Mouse (Mus musculus): ENCODE results near the gene Eif3d.
"Not testable (repeated sequence)": the region's sequence is repeated elsewhere in the genome, so short reads cannot be mapped to it uniquely, and the experiment has no call there.

Gene Eif3d

DNA sequence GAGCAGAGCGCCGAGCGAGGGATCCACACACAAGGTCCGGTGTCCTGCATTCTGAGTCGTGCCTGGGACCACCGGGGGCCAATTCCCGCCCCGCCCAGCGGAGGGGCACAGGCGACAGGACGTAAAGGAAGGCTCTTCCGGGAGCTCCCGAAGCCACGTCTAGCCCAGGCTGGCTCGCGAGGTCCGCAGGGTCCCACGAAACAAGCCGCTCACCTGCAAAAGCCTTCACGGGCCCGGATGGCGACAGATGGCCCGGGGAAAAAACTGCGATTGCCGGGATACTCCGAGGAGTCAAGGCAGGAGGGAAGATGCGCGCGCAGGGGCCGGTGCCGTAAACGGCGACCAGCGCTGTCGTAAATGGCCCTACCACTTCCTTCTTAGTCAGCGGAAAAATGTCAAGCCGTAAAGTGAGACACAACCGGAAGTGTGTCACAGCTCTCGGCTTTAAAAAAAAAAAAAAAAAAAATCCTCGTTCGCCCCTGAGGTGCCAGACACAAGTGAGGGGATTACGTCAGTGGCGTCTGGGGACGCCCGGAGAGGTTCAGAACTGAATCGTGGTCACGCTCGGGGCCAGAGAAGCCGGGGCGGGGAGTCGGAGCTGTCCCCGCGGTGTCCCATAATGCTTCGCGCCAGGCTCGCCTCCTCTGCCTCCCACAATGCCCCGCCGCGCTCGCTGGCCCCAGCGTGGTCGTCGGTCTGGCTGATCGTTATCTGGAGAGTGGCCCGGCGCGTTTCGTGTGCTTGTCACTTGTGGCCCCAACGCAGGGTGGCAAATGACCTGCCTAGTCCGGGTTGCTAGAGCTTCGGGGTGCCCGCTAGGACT lies at the start of gene Eif3d:
TSS of gene Eif3d (minus strand) at position 344 of the 823 bp plus-strand sequence.
- peak; percentile 97 to 99 for DNase-seq

- no peak for DNase-seq
Observed at GRCm38 (mm10) chr15:78014046-78014445, 43.4 kb upstream of the Eif3d start.

- DNase-seq: not testable (repeated sequence)
Observed at GRCm38 (mm10) chr15:78008206-78008605, 37.6 kb upstream of the Eif3d start.

DNA sequence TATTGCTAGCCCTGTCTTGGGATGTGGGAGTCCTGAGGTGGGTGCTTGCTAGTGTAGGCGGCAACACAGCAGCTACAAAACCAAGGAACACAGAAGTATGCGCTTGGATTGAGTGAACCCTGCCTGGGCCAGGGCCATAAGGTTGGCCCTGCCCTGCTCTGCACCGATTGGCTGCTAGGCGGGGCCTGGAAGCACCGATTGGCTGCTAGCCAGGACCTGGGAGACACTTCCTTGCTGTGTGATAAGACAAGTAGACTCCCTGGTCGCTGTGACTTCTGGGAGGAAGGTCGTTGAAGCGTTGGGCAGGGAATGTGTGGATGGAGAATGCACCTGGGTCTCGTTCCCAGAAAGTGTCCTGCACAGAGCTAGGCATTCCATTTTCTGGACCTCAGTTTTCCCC lies 33.3 kb upstream of the Eif3d start:
- DNase-seq: peak in 1 of 2 experiments; percentile 8

DNA sequence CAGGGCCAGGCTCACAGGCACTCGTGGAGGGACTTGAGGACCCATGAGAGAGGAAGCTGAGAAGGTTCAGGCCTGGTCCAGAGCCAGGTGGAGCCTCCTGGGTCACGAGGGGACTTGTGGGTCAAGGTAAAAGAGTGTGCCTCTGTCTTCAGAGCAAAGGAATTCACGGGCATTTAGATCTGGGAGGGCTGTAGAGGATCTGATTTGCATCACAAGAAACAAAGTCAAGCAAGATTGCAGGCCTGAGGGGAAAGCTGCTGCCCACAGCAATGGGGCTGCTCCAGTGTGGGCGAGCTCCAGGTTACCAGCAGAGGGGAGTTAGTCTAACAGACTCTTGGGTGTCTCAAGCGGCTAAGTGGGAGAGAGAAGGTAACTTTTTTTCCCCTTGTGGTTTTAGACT lies 30.8 kb upstream of the Eif3d start:
- DNase-seq: no peak

GRCm38 (mm10) chr15:77988541-77988940 lies 17.9 kb upstream of the Eif3d start:
- no peak for DNase-seq

DNA sequence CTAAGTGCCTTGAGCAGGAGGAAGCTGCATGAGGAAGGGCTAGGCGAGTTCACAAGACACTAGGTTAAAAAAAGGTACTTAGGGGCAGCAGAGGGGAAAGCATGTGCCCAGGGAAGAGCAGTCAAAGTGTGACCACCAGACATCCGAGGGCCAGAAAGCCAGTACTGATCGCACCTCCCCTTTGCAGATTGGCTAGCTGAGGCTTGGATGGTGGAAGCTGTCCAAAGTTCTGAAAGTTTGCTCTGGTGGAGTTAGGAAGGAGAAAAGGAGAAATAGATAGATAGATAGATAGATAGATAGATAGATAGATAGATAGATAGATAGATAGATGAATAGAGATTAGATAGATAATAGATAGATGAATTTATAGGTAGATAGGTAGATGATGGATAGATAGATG lies 12.8 kb upstream of the Eif3d start:
- DNase-seq: no peak

GRCm38 (mm10) chr15:77982195-77982939 lies 11.8 kb upstream of the Eif3d start:
- peak in 1 of 2 experiments; percentile 37 for DNase-seq

DNA sequence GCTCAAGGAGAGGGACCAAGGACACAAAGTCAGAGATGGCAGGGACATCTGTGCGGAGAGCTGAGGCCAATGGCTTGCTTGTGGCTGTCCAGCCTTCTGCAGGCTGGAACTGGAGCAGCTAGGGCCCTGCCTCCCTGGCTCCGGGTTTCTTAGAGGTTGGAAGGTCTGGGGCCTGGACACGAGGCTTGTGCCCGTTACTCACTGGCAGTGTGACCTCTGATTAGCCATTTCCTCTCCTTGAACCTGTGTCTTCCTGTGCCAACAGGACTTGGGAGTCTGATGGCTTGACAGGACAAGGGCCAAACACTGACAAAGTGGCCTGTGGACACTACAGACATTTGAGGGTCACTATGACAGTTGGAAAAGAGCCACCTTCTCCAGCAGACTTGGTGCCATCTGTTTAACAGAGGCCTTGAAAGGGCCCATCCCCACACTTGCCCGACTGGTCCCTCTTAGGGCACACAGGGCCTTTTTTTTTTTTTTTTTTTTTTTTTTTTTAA lies 10.6 kb upstream of the Eif3d start:
- no peak for DNase-seq

DNA sequence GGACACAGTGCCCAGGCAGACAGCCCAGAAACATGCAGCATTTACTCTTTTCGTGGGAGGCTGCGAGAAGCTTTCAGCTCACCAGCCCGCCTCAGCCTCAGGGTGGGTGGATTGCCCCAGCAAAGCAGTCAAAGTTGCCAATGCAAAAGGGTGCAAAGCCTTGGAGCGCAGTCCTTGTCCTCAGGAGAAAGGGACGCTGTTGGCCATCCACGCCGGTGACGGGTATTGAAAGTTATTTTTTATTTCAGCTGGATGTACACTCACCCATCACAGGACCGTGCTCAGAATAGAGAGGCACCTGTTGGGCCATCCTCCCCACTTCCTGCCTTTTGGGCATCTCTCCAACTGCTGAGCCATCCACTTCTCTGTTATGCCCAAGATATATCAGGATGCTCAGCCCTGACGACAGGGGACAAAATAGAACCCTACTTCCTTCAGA lies 8.8 kb upstream of the Eif3d start:
- DNase-seq: no peak

DNA sequence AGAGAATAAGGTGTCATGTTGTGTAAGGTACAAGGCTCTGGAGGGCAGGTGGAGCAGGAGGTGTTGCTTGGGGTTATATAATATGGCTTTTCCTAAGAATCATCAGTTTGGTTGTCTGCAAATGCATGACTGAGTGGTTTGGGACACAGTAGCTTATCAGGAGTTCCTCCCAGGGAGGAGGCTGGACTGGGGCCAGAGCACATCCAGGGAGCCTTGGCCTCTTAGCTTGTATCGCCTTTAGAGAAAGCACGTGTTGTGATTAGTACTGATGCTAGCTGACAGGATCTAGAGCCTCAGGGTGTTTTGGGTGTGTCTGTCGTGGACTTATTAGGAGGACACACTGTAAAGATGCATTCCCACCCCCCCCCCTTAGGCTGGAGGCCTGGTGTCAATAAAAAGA lies 7.0 kb upstream of the Eif3d start:
- no peak for DNase-seq

DNA sequence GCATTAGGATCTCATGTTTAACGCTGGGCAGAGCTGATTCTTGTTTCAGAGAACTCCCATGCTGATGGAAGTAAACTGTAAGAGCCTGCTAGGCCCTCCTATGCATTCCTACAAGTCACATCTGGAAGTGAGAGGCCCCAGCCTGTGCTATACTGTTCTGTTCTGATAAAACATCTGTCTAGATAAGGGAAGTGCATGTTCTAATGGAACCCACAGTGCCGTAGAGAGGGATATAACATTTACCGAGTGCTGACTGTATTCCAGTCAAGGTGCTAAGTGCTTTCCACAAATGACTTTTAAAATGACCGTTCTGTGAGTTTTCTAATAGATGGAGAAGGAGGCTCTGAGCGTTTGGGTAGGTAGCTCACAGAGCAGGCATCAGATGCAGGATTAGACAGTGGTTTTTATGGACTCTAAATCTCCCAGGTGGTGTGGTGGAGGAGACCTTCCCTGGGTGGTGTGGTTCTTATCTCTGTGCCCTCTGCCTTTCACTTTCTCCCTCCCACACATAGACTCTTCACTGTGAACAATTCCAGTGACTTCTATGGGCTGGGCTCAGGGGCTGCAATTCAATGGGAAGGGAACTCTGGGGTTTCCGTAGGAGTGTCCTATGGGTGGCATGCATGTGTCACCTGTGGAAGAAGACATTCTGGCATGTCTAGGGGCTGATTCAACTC lies 3.7 kb upstream of the Eif3d start:
- DNase-seq: no peak

GRCm38 (mm10) chr15:77969940-77970469 lies 608 bp downstream of the Eif3d start:
- no peak for DNase-seq

- no peak for DNase-seq
Observed at GRCm38 (mm10) chr15:77965117-77965528, 5.5 kb downstream of the Eif3d start.

DNA sequence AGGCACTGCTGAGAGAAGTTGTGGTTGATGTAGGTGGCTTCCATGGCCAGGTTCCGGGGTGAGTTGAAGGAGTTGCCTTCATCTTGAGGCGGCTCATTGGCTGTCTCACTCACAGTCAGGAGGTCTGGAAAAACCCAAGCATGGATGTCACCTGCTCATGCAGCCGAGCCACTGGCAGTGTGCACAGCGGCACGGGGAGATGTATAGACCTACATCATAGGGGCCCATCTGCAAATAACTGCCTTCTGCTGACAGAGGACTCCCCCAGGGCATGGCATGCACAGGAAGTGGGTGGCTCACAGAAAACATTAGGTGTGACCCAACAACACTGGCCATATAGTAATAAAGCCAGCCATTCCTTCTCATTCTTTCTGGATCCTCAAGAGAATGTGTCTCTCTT lies 8.2 kb downstream of the Eif3d start:
- no peak for DNase-seq

GRCm38 (mm10) chr15:77960693-77961092 lies 9.9 kb downstream of the Eif3d start:
- no peak for DNase-seq

DNA sequence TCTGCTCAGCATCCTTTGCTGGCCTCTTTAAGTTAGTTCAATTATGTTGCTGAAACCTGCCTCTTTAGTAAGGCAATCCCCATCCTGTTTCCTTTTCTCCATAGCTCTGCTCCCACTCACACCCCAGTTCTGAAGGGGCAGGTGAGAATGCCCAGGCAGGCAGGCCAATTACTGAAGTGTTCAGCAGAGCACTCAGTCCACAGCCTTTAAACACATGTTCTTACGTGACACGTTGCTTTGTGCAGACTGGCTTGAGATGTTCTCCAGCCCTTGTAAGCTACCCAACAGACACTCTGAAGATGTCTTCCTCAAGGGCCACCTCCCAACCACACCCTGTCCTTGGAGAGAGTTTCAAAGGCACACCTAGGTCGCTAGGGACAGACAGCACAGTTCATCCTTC lies 12.5 kb downstream of the Eif3d start:
- DNase-seq: no peak

DNA sequence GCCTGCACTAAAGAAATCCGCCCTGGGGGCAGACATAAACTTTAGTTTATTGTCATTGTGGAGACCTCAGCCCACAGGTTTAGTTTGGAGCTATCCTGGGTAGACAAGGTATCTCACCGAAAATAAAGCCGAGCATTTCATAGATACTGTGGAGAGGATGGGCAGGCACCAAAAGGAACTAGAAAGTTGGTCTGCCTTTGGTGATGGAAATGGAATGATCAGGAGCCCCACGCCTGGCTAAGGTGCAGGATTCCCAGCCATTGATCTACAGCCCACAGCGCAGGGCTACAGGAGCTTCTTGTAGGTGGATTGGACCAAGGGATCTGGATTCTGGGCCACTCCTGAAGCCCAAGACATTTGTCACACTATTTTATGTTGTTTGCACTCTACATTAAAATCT lies 13.0 kb downstream of the Eif3d start:
- DNase-seq: no peak

DNA sequence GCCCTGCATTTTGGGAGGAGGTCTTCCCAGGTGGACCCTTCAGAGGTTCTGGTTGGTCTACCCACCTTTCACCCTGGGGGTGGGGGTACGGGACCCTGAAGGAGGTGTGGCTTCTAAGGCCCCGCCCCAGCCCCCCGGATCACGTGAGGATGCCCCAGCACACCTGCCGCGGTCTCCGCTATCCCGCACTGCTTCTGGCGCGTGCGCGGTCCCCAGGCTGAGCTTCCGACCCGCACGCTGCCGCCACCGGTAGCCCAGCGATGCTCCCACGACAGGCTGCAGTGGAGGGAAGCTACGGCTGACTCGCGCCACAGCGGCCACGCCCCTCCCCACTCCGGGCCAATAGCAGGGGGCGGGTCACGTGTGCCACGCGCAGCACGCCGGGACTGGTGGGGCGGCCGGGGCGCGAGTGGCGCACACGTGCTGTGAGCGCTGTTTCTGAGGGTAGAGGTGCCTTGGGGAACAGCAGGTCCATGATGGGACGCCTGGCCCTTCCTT lies 14.2 kb downstream of the Eif3d start, which contains the start of gene Foxred2:
TSS of gene Foxred2 (minus strand) at position 319 of the 498 bp plus-strand sequence.
- DNase-seq: peak; percentile 78 to 81

- DNase-seq: peak in 1 of 2 experiments; percentile 24
Observed at GRCm38 (mm10) chr15:77955440-77956403, 14.9 kb downstream of the Eif3d start.

GRCm38 (mm10) chr15:77954362-77954761 lies 16.3 kb downstream of the Eif3d start:
- no peak for DNase-seq

Measured in kidney, adult 8-10 months (tissue).